Mouse (Mus musculus): ENCODE results near the gene Gpat3. TPM values are rescaled to one million over a fixed set of nuclear protein-coding genes. Genes with fewer than 3 reads are reported as not detected.

Gpat3 gene
- polyA plus RNA-seq, 1 experiment: 0.67 TPM

GRCm38 (mm10) chr5:100856552-100856951 lies 11.0 kb downstream of the Gpat3 start:
- peaks cover 24% of the 10 kb centered on the region for H3K4me1 ChIP-seq (ENCODE audit: control insufficient read depth, insufficient read depth, low read length)
- H3K4me3 ChIP-seq (ENCODE audit: insufficient read depth, low read length): no peak overlapping the region
- TF ChIP-seq POLR2A (IDR thresholded peaks at IDR 0.05; ENCODE audit: borderline replicate concordance, low read depth, low read length) (no peak), CTCF (IDR thresholded peaks at IDR 0.05; ENCODE audit: low read depth, low read length) (no peak)
- H3K27ac ChIP-seq (ENCODE audit: insufficient read depth, low read depth, low read length): no peak overlapping the region

- H3K4me3 ChIP-seq (ENCODE audit: insufficient read depth, low read length): no peak overlapping the region
- no peak for TF ChIP-seq CTCF (IDR thresholded peaks at IDR 0.05; ENCODE audit: low read depth, low read length)
- no peak for TF ChIP-seq POLR2A (IDR thresholded peaks at IDR 0.05; ENCODE audit: borderline replicate concordance, low read depth, low read length)
- H3K4me1 ChIP-seq (ENCODE audit: control insufficient read depth, insufficient read depth, low read length): peaks cover 28% of the 10 kb centered on the region
- no peak overlapping the region for H3K27ac ChIP-seq (ENCODE audit: insufficient read depth, low read depth, low read length)
Measured at GRCm38 (mm10) chr5:100860417-100861053, 15.0 kb downstream of the Gpat3 start.

GRCm38 (mm10) chr5:100861140-100861539 lies 15.6 kb downstream of the Gpat3 start:
- Histone ChIP-seq H3K4me1 (ENCODE audit: control insufficient read depth, insufficient read depth, low read length) (peaks cover 28% of the 10 kb centered on the region), H3K4me3 (ENCODE audit: insufficient read depth, low read length) (no peak overlapping the region), H3K27ac (ENCODE audit: insufficient read depth, low read depth, low read length) (no peak overlapping the region)
- no peak for TF ChIP-seq CTCF (IDR thresholded peaks at IDR 0.05; ENCODE audit: low read depth, low read length)

GRCm38 (mm10) chr5:100861811-100862210 lies 16.3 kb downstream of the Gpat3 start:
- Histone ChIP-seq H3K27ac (ENCODE audit: insufficient read depth, low read depth, low read length) (no peak overlapping the region), H3K4me1 (ENCODE audit: control insufficient read depth, insufficient read depth, low read length) (peaks cover 22% of the 10 kb centered on the region), H3K4me3 (ENCODE audit: insufficient read depth, low read length) (no peak overlapping the region)
- TF ChIP-seq POLR2A (IDR thresholded peaks at IDR 0.05; ENCODE audit: borderline replicate concordance, low read depth, low read length) (no peak), CTCF (IDR thresholded peaks at IDR 0.05; ENCODE audit: low read depth, low read length) (no peak)

GRCm38 (mm10) chr5:100863091-100863490 lies 17.6 kb downstream of the Gpat3 start:
- TF ChIP-seq CTCF (IDR thresholded peaks at IDR 0.05; ENCODE audit: low read depth, low read length) (no peak), POLR2A (IDR thresholded peaks at IDR 0.05; ENCODE audit: borderline replicate concordance, low read depth, low read length) (no peak)

GRCm38 (mm10) chr5:100864438-100864837 lies 18.9 kb downstream of the Gpat3 start:
- no peak overlapping the region for H3K27ac ChIP-seq (ENCODE audit: insufficient read depth, low read depth, low read length)
- H3K4me3 ChIP-seq (ENCODE audit: insufficient read depth, low read length): no peak overlapping the region
- TF ChIP-seq POLR2A (IDR thresholded peaks at IDR 0.05; ENCODE audit: borderline replicate concordance, low read depth, low read length) (no peak), CTCF (IDR thresholded peaks at IDR 0.05; ENCODE audit: low read depth, low read length) (no peak)
- H3K4me1 ChIP-seq (ENCODE audit: control insufficient read depth, insufficient read depth, low read length): peaks cover 16% of the 10 kb centered on the region

More at GRCm38 (mm10) chr5:100863091-100863490, 17.6 kb downstream of the Gpat3 start:
- H3K4me1 ChIP-seq (ENCODE audit: control insufficient read depth, insufficient read depth, low read length): peaks cover 21% of the 10 kb centered on the region
- H3K27ac ChIP-seq (ENCODE audit: insufficient read depth, low read depth, low read length): no peak overlapping the region
- H3K4me3 ChIP-seq (ENCODE audit: insufficient read depth, low read length): no peak overlapping the region

GRCm38 (mm10) chr5:100866183-100866582 lies 20.7 kb downstream of the Gpat3 start:
- no peak overlapping the region for H3K4me3 ChIP-seq (ENCODE audit: insufficient read depth, low read length)
- peaks cover 8% of the 10 kb centered on the region for H3K4me1 ChIP-seq (ENCODE audit: control insufficient read depth, insufficient read depth, low read length)
- no peak overlapping the region for H3K27ac ChIP-seq (ENCODE audit: insufficient read depth, low read depth, low read length)
- TF ChIP-seq POLR2A (IDR thresholded peaks at IDR 0.05; ENCODE audit: borderline replicate concordance, low read depth, low read length): no peak
- no peak for TF ChIP-seq CTCF (IDR thresholded peaks at IDR 0.05; ENCODE audit: low read depth, low read length)

GRCm38 (mm10) chr5:100869197-100869895 lies 23.8 kb downstream of the Gpat3 start:
- peaks cover 3% of the 10 kb centered on the region for H3K4me1 ChIP-seq (ENCODE audit: control insufficient read depth, insufficient read depth, low read length)
- H3K4me3 ChIP-seq (ENCODE audit: insufficient read depth, low read length): no peak overlapping the region
- no peak for TF ChIP-seq CTCF (IDR thresholded peaks at IDR 0.05; ENCODE audit: low read depth, low read length)
- TF ChIP-seq POLR2A (IDR thresholded peaks at IDR 0.05; ENCODE audit: borderline replicate concordance, low read depth, low read length): no peak
- no peak overlapping the region for H3K27ac ChIP-seq (ENCODE audit: insufficient read depth, low read depth, low read length)

GRCm38 (mm10) chr5:100871987-100872386 lies 26.5 kb downstream of the Gpat3 start:
- TF ChIP-seq POLR2A (IDR thresholded peaks at IDR 0.05; ENCODE audit: borderline replicate concordance, low read depth, low read length) (no peak), CTCF (IDR thresholded peaks at IDR 0.05; ENCODE audit: low read depth, low read length) (no peak)
- H3K4me3 ChIP-seq (ENCODE audit: insufficient read depth, low read length): no peak overlapping the region
- peaks cover 3% of the 10 kb centered on the region for H3K4me1 ChIP-seq (ENCODE audit: control insufficient read depth, insufficient read depth, low read length)
- no peak overlapping the region for H3K27ac ChIP-seq (ENCODE audit: insufficient read depth, low read depth, low read length)

- no peak overlapping the region for H3K4me3 ChIP-seq (ENCODE audit: insufficient read depth, low read length)
- peaks cover 3% of the 10 kb centered on the region for H3K4me1 ChIP-seq (ENCODE audit: control insufficient read depth, insufficient read depth, low read length)
- H3K27ac ChIP-seq (ENCODE audit: insufficient read depth, low read depth, low read length): no peak overlapping the region
- TF ChIP-seq POLR2A (IDR thresholded peaks at IDR 0.05; ENCODE audit: borderline replicate concordance, low read depth, low read length) (no peak), CTCF (IDR thresholded peaks at IDR 0.05; ENCODE audit: low read depth, low read length) (no peak)
Measured at GRCm38 (mm10) chr5:100874721-100875120, 29.2 kb downstream of the Gpat3 start.
